Mouse (Mus musculus) large intestine, adult 2 months (tissue): ENCODE data around the gene Cdk6. TPM values are rescaled to one million over a fixed set of nuclear protein-coding genes. Genes with fewer than 3 reads are reported as not detected.
"Not testable (repeated sequence)": the region's sequence is repeated elsewhere in the genome, so short reads cannot be mapped to it uniquely, and the experiment has no call there.

ENCODE experiments used
- DNase-seq: peaks from one replicate; pipeline ENCODE4 v3.0.0-alpha.2; 2012; ENCODE audit warnings: low read depth, low spot score
- WGBS: fragments of 180-500 bp; shearing (Covaris S2); methylation state at CpG from one replicate; pipeline ENCODE4 v1.1.7; 2018; 5-methylcytosine and 5-hydroxymethylcytosine counted together
- polyA plus RNA-seq: library from polyadenylated mRNA; depleted of rRNA; stranded (reverse); fragments of >200 nt; gene quantifications from 2 replicates; pipeline ENCODE4 v1.2.3, GENCODE M21; 2012

The Cdk6 gene
- polyA plus RNA-seq, 1 experiment: 4.6 TPM

DNA sequence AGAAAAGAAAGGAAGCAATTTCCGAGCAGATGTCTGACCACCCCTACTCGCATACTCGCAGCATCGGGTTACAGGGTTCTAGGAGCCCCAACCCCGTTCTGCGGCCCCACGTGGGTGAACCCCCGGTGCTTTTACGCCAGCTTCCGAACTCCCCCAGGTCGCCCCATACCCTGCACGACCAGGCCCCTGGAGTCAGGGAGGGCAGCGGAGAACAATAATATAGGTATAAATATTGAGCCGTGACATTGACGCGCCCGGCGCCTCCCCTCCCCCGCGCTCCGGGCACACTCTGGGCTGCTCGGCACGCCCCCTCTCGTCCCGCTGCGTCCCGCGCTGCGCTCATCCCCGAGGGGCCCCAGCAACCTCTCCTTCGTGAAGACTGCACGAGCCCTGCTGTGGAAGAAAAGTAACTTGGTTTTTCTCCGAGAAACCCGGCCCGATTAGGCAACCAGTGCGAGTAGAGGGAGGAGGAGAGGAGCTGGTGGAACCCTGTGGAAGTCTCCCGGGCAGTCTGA, 2.3 kb downstream of the Cdk6 start:
- WGBS: 1% methylated on average over 37 of the region's 37 CpGs
- no peak for DNase-seq

DNA sequence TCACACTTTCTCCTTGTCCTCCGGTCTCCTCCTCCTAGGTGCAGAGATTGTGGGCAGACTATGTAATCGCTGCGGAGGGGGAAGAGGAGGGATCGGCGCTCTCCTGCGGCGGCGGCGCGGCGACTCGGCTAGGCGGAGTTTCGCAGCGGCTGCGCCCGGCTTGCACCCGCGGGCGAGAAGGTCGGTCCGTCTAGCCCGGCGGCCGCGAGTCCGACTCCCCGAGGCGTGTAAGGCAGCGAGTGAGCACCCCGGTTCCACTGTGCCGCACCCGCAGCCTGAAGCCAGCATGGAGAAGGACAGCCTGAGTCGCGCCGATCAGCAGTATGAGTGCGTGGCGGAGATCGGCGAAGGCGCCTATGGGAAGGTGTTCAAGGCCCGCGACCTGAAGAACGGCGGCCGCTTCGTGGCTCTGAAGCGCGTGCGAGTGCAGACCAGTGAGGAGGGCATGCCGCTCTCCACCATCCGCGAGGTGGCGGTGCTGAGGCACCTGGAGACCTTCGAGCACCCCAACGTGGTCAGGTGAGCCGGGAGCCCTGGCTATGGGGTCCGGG, 2.9 kb downstream of the Cdk6 start:
- DNase-seq: no peak
- WGBS: under 1% methylated on average over 57 of the region's 58 CpGs

DNA sequence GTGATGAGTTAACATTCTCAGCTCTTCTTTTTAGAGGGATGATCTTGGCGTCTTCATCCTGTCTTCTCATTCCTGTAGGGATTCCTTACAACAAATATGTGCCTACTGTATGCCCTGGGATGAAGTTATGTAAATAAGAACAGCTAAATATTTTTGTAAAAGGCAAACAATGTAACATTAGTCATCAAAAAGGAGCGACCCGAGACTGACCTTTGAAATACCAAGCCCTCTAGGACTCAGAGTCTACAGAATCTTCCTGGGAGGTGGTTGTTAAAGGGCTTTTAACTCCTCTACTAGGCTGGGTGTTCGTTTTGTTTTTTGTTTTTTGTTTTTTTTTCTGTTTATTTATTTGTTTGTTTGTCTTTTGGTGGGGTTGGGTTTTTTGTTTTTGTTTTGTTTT, 4.3 kb downstream of the Cdk6 start:
- not testable (repeated sequence) for DNase-seq
- WGBS: 10% methylated on average over 4 of the region's 4 CpGs

DNA sequence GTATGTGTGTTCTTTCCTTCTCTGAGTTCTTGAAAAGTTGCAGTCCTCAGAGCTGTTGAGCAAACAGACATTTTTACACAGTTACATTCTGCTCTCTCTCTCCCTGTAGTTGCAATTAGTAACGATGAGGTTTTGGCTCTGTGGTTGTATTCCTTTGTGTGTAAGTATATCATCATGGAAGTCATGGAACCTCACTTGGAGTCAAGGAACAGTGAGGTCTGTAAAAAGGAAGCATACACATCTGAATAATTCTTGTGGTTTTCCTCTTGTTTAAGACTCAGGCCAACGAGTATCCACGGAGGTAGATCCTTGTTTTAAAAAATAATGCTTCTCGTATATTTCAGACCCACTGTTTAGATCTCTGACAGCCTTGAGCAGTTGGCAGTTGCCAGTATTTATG, 8.1 kb downstream of the Cdk6 start:
- WGBS: 57% methylated on average over 4 of the region's 4 CpGs
- DNase-seq: not testable (repeated sequence)

DNA sequence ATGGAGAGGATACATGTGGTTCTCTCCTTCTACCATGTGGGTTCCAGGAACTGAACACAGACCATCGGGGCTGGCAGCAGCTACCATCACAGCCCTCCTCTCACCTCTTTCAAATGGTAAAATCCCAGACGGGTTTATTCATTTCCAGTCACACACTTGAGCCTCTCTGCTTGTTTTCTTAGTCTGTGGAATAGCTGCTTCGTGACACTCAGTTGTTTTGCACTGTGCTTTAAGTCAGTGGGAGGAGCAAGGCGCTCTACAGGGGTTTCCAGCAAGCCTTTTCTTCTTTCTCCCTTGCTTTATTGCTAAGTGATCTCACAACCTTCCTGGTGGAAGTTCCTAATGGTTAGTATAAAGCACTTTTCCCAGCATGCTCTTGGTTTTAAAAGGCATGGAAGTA, 10.6 kb downstream of the Cdk6 start:
- DNase-seq: not testable (repeated sequence)
- WGBS: 75% methylated on average over 4 of the region's 4 CpGs

DNA sequence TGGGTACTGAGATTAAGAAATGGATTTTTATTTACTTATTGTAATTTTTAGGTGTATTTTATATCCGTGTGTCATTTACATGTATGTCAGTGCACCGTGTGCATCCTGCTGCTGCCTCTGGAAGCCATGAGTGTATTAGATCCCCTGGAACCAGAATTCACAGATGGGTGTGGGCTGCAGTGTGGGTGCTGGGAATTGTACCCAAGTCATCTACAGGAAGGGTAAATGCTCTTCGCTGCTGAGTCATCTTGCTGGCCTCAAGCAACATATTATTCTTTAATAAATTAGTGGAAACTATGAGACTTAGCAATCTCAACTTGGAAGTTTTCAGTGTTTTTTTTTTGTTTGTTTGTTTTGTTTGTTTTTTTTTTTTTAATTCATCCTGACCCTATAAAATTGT, 11.0 kb downstream of the Cdk6 start:
- DNase-seq: no peak
- 86% methylated on average over 3 of the region's 3 CpGs for WGBS

DNA sequence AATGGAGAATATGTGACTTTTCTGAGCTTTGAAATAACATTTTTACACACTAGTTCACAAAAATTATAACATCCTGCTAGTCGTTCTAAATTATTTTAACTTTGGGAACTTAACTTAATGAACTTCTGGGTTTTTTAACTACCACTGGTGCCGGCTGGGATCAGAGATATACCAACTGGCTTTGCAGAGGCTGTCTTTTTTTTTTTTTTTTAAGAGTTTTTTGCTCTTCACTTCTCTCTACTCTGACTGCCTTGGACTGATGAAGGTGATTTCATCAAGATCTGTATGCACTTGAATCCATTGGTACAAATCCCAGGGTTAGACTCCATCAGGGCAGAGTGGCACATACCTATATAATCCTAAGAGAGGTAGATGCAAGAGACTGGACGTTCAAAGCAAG, 11.5 kb downstream of the Cdk6 start:
- WGBS: 77% methylated on average over 3 of the region's 3 CpGs
- no peak for DNase-seq

DNA sequence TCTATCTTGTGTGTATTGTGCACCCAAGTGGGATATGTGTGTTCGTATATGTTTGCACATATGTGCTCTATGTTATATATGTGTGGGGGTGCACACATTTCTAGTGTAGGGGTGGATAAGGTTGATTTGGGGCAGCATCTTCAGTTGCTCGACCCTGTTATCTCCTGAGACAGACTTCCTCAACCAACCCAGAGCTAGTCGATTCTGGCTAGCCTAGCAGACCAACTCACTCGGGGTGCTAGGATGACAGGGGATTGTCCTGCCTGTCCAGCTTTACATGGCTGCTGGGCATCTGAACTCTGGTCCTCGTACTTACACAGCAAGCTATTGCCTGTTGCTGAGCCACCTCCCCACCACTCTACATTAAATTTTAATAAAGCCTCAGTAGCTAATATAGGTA, 13.0 kb downstream of the Cdk6 start:
- 82% methylated on average over 5 of the region's 5 CpGs for WGBS
- DNase-seq: no peak

DNA sequence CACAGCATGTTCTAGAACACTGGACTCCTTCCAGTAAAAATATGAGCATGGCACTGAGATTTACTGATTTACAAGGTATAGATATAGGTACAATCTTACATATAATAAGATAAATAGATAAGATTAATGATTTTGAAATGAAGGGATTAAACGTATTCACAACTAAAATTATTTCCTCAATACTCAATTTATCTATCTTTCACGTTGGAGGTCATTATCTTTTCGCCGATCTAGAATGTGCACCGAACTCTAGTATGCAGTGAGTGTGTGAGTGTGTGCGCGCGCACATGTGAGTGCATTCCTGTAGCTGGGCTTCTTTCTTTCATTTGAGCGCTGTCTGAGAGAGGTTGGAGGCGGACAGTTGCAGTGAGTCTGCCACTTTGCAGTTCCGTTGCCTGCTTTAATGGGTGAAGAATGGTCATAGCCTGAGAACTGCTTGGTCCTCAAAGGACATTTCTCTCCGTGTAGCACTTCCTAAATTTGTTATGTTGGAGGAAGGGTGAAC, 13.8 kb downstream of the Cdk6 start:
- DNase-seq: no peak
- WGBS: 86% methylated on average over 12 of the region's 12 CpGs

DNA sequence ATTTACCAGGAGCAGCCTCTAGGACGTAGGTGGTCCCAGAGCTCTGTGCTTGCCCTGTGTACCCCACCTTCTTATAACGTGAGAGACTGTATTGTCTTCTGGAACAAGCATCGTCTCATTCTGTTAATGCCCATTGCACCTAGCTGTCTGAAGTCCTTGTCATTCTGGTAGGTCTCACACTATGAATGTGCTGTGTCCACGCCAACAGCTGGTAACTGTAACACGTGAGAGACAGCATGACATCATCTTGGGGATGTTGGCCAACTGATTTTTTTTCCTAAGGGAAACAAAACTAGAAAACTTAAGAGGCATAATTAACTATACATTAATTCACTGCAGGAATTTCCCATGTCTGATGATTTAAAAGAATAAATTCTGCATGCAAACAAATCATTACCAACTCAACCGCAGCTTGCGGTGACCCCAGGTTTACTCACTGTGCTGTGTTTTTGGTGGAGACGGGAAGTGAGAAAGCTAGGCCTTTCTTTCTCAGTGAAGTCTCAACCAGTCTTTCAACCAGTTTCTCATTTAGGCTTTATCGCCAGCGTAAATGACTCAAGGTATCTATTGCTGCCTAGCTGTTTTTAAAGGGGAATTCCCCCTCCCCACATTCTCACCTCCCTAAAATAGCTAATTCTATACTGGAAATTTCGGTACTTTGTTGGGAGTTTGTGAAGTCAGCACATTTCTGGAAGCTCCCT, 14.4 kb downstream of the Cdk6 start:
- DNase-seq: no peak
- WGBS: 59% methylated on average over 11 of the region's 11 CpGs

DNA sequence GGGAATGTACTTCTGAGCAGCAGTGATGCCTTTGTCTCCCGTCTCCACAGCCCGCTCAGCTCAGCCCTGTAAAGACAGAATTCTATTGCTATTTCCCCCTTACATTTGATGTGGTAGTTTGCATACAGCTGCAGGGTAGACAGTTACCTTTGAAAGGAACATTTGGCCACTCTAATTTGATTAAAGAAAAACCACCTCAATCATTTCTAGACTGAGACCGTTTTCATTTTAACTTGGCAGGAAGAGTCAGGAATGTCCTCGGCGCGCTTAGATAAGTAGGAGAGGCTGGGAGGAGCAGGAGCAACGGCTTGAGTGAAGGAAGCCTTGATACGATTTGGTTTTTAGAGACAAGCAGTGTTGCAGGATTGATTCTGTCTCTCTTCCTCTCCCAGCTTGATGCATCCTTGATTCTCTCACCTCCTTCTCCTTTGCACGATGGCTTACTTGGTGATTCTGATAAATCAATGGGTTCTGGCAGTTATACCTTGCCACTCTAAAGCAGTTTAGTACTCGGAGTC, 15.0 kb downstream of the Cdk6 start:
- 68% methylated on average over 10 of the region's 10 CpGs for WGBS
- no peak for DNase-seq

DNA sequence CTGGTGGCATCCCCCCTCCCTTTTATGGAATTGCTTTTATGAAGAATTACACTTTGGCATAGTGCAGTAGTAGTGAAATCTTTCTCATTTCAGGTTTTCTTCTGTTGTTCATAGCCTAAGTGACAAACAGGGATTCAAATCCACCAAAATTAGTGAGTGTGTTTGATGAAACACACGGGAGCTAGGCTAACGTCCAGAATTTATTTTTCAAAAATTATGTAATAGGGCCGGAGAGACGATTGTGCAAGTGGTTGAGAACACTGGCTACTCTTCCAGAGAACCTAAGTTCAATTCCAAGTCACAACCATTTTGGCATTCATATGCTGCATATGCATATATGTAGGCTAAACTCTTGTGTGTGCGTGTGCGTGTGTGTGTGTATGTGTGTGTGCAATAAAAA, 16.2 kb downstream of the Cdk6 start:
- 78% methylated on average over 6 of the region's 6 CpGs for WGBS

DNA sequence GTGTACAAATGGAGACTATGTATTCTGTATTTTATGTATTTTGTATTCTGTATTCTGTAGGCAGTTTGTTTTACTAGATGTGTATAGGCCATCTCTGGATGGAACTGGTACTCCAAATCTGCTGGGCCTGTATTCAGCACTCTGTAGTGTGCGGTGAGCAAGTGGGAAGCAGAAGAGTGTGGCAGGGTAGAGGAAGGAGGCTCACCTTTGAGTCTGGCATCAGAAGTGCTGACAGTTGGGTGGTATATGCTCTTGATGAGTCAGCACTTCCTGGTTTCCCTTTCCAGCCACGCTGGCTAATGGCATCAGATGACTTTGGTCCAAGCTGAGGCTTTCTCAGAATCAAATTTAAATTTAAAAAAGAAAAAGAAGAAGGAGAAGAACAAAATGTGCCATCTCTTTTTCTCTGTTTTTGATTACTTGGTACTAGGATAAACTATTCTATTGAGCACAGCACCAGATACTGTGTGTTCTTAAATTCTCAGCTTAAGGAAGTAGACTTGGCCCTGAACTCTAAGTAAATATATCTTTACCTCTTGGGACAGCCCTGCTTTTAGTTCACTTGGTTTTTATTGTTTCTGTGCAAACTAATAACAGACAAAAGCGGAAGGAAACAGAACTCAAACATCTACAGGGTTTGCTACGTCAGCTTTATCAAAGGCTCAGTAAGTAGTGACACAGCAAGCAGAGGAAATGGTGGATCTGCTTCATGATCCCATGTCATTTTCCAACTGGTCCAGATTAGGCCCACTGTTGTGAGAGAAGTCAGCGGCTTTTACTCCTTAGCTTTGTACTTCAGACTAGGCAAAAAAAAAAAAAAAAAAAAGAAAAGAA, 17.6 kb downstream of the Cdk6 start:
- DNase-seq: no peak
- WGBS: 28% methylated on average over 5 of the region's 5 CpGs

More for the DNA sequence above, 16.2 kb downstream of the Cdk6 start:
- DNase-seq: no peak

DNA sequence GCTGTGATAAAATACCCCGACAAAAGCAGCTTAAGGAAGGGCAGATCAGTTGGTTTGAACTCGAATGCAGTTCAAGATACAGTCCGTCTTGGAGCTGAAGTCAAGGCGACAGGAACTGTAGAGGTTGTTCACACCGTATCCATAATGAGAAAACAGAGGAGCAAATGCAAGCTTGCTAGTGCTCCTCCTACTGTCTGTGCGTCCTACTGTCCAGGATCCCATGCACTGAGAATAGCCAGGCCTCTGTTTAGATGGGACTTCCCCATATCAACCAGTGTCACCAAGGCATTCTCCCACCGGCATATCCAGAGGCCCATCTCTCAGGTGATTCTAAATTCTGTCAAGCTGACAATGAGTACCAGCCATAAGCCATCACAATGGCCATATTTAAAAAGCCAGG, 18.6 kb downstream of the Cdk6 start:
- DNase-seq: no peak

DNA sequence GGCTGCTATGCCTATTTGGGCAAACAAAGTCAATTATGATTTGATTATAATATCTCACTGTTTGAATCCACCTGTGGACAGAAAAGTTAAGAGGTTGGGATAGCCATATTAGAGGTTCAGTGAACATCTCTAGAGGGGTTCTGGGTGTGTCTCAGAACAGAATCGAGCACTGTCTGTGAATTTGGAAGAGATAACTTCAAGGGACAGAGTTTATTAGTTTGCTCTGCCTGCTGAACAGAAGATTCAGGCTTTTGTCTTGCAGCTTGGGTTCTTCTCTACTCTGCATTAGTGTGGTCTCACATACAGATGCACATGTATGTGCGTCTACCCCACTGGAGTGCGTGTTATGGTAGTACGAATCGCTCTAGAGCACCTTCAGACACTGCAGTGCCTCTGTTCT, 20.0 kb downstream of the Cdk6 start:
- DNase-seq: no peak

More for the DNA sequence above, 18.6 kb downstream of the Cdk6 start:
- 83% methylated on average over 7 of the region's 7 CpGs for WGBS

DNA sequence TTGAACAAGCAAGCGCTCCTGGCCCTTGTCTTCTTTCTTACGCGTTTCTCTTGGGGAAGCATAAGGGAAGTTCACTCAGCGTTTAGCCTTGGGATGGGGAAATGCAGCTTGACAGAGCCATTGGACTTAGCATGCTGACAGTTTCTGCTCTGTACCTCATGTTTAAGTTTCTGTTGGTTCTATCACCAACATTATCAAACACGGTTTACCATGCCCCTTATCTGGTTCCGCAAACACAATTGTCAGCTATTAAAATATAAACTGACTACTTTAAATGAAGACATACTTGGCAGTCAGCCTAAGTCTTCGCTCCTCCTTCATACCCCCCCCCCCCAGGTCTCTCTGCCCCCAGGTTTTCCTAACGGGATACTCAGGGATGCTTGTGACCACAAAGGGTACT, 20.8 kb downstream of the Cdk6 start:
- WGBS: 37% methylated on average over 8 of the region's 8 CpGs
- DNase-seq: no peak

More for the DNA sequence above, 20.0 kb downstream of the Cdk6 start:
- WGBS: 83% methylated on average over 5 of the region's 5 CpGs

DNA sequence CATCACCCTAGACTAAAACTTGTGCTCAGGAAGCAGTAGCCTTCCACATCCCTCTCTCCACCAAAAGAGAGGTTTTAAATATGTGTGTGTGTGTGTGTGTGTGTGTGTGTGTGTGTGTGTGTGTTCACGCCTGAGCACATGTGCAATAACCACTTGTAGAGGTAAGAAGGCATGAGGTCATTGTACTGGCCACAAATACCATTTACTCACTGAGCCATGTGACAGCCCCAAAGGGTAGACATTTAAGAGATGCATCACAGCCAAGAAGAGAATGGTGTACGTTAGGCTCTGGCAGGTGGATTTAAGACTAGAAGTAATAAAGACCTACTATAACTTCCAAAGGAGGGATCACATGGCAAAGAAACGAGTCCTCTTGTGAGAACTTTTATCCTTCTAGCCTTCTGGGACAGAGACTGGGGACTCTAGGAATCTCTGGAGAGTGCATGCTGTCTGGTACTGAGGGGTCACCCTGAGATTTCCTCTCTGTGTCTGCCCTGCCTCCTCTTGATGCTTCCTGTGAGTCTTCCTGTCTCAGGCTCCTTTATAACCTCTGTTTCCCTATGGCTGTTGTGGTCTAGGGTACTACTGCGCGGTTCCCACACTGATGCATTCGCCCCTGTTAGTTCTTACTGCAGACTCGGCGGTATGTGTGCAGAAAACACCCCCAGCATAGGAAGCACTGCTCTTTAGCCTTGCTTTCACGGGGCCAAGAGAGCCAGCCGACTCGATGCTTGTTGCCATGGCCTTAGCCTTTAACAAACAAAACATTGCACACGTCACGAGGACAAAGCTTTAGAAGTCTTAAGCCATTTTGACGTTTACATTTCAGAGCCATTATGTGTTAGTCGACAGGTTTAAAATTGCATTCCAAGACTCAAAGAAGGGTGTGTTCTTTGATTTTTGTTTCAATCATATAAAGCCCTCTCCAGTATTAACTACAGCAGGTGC, 22.0 kb downstream of the Cdk6 start:
- DNase-seq: no peak
- WGBS: 41% methylated on average over 15 of the region's 15 CpGs

DNA sequence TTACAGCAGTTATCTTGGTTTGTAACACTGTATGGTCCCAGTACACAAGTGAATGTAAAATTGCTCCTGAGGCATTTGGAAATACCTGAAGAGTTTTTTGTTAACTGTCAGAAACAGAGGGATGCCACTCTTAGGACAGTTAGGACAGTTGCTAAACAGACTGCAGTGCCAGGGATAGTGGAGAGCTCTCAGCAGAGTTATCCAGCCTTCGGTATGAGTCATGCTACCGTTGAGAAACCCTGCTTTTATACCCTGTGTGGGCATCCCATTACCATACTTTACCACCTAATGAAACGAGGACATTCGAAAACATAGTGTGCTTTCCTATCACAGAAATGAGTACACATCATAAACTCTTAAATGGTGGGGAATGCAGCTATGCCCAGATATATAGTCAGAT, 25.8 kb downstream of the Cdk6 start:
- 53% methylated on average over 4 of the region's 4 CpGs for WGBS
- DNase-seq: no peak

DNA sequence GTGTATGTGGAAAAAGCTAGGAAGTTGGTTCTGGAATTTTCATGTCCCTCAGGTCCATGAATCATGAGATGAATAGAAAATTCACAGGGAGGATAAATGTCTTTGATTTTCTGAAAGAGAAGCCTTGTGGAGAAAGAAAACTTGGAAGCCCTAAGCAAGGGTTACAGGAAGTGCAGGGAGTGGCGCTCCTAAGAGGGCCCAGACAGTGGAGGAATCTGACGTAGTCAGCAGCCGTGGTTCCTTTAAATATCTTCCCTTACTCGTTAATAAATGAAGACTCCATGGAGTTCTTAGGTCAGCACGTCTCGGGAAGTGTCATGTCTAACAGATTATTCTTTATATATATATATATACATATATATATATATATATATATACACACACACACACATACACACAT, 28.0 kb downstream of the Cdk6 start:
- no peak for DNase-seq
- 46% methylated on average over 6 of the region's 6 CpGs for WGBS
